Mouse (Mus musculus) left cerebral cortex, postnatal 10 days (tissue): ENCODE data around the gene Vmn2r27. TPM values are rescaled to one million over a fixed set of nuclear protein-coding genes. Genes with fewer than 3 reads are reported as not detected.

Experiments used
- DNase-seq, 2 experiments: peaks; one replicate each; pipeline ENCODE4 v3.0.0; 2021 to 2022; ENCODE audit warnings: low spot score in 2 of 2, mixed read lengths in 1 of 2; ENCODE audit errors: extremely low spot score in 1 of 2
- intact Hi-C: fragments of 180-260 bp; cut with DNase I; formaldehyde crosslinking; loops from one replicate; pipeline ENCODE4 v1.15.1; 2025
- total RNA-seq, 2 experiments: library from RNA; stranded (reverse); gene quantifications; 2 replicates each; pipeline ENCODE4 v1.2.3; 2021

Gene Vmn2r27
- total RNA-seq: not detected

- intact Hi-C loops: no loop called here
- no peak for DNase-seq
Observed at GRCm38 (mm10) chr6:124231756-124232155, at the start of gene Vmn2r27. Gene Vmn2r27 (minus strand): TSS chr6:124231856.

- intact Hi-C loops: no loop called here
- DNase-seq: no peak
Observed at GRCm38 (mm10) chr6:124278291-124278690, 46.6 kb upstream of the Vmn2r27 start.

DNA sequence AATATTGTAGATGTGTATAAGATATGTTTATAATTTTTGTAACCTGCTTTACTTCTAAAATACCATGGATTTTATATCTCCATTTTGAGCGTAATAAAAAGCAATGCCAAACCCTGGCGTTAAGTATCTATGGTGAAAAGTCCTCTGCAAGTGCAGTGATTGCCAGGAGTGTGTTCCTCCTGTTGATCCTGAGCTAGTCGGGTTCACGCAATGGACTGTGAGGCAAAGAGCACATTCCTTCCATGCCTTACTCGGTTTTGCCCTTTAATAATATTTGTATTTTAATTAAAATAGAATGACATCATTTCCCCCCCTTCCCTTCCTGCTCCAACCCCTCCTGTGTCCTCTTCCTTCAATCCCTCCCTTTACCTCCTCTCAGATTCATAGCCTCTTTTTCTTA is 46.0 kb upstream of the Vmn2r27 start:
- intact Hi-C loops: no loop called here
- no peak for DNase-seq

DNA sequence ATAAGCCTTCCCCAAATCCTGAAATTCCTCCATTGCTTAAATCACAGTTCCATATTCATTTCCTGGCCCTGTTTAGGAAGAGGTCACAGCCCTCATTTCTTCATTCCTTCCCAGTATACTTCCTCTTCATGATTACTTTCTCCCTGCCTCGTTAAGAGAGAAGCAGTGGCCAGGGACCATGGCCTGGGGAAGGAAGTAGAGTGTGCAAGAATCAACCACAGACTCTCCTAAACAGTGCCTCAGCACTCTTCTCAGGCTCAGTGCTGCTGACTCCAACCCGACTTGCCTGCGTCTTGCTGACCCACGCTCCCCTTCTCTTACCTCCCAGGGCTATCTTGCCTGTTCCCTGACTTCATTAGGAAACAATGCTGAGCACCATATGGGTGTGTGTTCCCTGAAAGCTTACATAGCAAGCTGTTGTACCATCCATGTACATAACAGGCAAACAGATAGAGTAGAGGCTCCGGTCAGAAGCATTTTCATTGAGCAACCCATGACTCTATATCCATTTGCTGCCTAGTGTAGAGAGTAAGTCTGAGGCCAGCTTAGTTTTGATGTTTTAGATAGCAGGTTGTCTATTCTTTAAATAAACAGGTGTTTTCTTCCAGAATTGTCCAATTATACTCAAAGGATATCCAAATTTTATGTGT is 41.7 kb upstream of the Vmn2r27 start:
- peak in 1 of 2 experiments; percentile 17 for DNase-seq
- intact Hi-C loops: no loop called here

GRCm38 (mm10) chr6:124262696-124263095 is 31.0 kb upstream of the Vmn2r27 start:
- DNase-seq: peak; percentile 55 to 81

GRCm38 (mm10) chr6:124260198-124260931 is 28.7 kb upstream of the Vmn2r27 start:
- intact Hi-C loops: loop anchor here (5.0 kb wide), 4 partner anchors 328 to 1593 kb away; no protein-coding TSS in a partner anchor

More at GRCm38 (mm10) chr6:124262696-124263095, 31.0 kb upstream of the Vmn2r27 start:
- intact Hi-C loops: loop anchor here (2.0 to 5.0 kb wide), 5 partner anchors 118 to 1595 kb away; no protein-coding TSS in a partner anchor

GRCm38 (mm10) chr6:124255721-124256470 is 24.2 kb upstream of the Vmn2r27 start:
- intact Hi-C loops: loop anchor here (5.0 kb wide), 1 partner anchor 1364 kb away; no protein-coding TSS in a partner anchor
- no peak for DNase-seq

More at GRCm38 (mm10) chr6:124260198-124260931, 28.7 kb upstream of the Vmn2r27 start:
- DNase-seq: peak; percentile 69 to 74

DNA sequence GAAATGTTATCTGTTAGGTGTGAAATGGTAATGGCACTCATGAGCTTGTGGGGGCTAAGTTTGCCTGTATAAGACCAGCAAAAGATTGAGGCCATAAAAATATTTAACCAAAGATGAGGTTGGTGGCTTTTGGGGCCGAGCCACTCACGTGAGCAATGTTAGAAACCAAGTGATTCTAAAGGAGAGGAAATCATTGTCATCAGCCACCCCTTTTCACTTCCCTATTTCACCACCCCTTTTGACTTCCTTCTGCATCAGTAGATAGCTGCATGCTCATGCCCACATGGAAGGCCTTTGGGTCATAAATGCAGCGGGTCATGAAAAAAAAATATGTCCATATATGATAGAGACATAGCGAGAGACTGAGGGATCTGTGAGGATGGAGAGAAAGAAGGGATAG is 29.5 kb downstream of the Vmn2r27 start:
- no peak for DNase-seq
- intact Hi-C loops: no loop called here

DNA sequence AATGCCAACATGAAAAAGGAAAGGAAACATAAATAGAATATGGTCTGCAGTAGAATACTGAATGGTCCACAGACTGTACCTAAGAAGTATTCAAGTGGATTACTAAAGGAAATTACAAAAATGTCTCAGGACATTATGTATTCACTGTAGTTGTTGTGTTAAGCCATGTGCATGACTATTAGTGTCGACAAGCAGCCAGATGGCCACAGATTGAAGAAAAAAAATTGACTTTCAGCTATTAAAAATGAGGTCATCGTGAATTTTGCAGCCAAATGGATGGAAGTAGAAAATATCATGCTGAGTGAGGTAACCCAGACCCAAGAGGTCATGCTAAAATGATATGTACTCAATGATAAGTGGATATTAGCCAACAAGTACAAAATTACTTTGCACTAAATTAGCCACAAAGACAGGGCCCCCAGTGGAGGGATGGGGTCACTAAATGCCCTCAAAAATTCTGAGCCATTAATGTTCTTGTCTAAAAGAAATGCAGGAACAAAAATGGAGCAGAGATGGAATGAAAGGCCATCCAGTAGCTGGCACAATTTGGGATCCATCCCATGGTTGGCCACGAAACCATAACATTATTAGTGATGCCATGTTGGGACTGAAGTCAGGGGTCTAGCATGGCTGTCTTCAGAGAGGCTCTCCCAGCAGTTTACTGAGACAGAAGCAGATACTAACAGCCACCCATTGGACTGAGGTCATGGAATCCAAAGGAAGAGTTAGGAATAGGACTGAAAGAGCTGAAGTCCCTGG is 63.0 kb downstream of the Vmn2r27 start:
- DNase-seq: no peak
- intact Hi-C loops: no loop called here

DNA sequence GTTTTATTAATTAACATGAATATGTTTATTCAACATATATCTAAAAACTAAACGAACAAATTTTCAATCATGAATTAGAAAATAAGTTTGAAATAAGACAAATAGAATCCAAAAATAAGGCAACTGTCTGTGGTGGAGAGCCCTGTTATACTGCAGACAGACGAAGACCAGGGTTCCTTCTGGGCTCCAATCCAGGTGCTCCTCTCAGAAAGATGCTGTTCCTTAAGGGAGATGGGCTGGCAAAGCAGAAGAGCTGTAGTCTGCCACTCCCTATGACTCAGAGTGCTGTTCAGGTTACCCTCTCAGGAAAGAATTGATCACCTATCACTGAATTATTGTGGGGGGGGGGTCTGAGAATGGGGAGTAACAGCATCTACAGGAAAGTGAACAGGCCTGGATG is 65.1 kb downstream of the Vmn2r27 start:
- intact Hi-C loops: no loop called here
- DNase-seq: no peak

- no peak for DNase-seq
- intact Hi-C loops: no loop called here
Observed at GRCm38 (mm10) chr6:124149808-124150207, 81.8 kb downstream of the Vmn2r27 start.

Other genes starting within 250 kb of the Vmn2r27 start
- gene Vmn2r26, start 207.3 kb downstream of the Vmn2r27 start, total RNA-seq: under 1 TPM in 1 of 2 experiments, not detected in 1; 0.04 TPM
- gene Cd163, start 72.8 kb upstream of the Vmn2r27 start, total RNA-seq: 1 to 10 TPM; 1.9 to 3.8 TPM
- gene Pex5, start 183.2 kb upstream of the Vmn2r27 start, total RNA-seq: 10 to 100 TPM; 79.0 to 84.6 TPM
- gene Clstn3, start 232.9 kb upstream of the Vmn2r27 start, total RNA-seq: 100 to 1,000 TPM; 333 TPM